Mouse (Mus musculus) CH12.LX (cell line): Measurements from ENCODE around the gene Vmn1r83. TPM values are rescaled to one million over a fixed set of nuclear protein-coding genes. Genes with fewer than 3 reads are reported as not detected.

Experiments used
- DNase-seq: peaks from one replicate; pipeline ENCODE4 v3.0.0-alpha.2; 2013; ENCODE audit errors: extremely low read depth
- H3K27ac ChIP-seq: 2 replicates; pipeline ENCODE4 v1.5.1; 2012; ENCODE audit warnings: low read depth, mild to moderate bottlenecking, control low read depth, moderate library complexity; ENCODE audit not compliant: insufficient read depth
- H3K27me3 ChIP-seq: replicated peaks from 2 replicates; pipeline ENCODE3; 2012; ENCODE audit warnings: inconsistent platforms
- H3K36me3 ChIP-seq, 2 experiments: replicated peaks in 1 of 2; 2 replicates each; pipeline versions ENCODE3 to v1.6.1; 2012; ENCODE audit warnings: inconsistent platforms in 1 of 2, low read length in 1 of 2, mild to moderate bottlenecking in 1 of 2, mixed read lengths in 1 of 2, moderate library complexity in 1 of 2; ENCODE audit not compliant: control insufficient read depth in 1 of 2, insufficient read depth in 1 of 2
- H3K4me1 ChIP-seq, 2 experiments: 2 replicates each; pipeline ENCODE4 v1.6.1; 2012; ENCODE audit warnings: inconsistent platforms in 1 of 2, moderate library complexity in 1 of 2; ENCODE audit not compliant: insufficient read depth in 2 of 2, control insufficient read depth in 1 of 2
- H3K4me2 ChIP-seq: 2 replicates; pipeline ENCODE4 v1.6.1; 2012; ENCODE audit warnings: low read depth, mild to moderate bottlenecking, control low read depth; ENCODE audit not compliant: poor library complexity, insufficient read depth, severe bottlenecking
- H3K4me3 ChIP-seq, 3 experiments: fragments of 150-350 bp in 1 of 3; sonication (generic) in 1 of 3; replicated peaks in 1 of 3; 2 replicates each; pipeline versions ENCODE3 to v1.5.1; 2011 to 2012; ENCODE audit warnings: low read depth in 2 of 3, low read length in 2 of 3, mild to moderate bottlenecking in 2 of 3, moderate library complexity in 2 of 3, control low read depth in 1 of 3, improper control_type of control experiment in 1 of 3, inconsistent platforms in 1 of 3, mixed read lengths in 1 of 3; ENCODE audit not compliant: poor library complexity in 1 of 3
- H3K79me2 ChIP-seq: replicated peaks from 2 replicates; pipeline ENCODE4 v1.6.1; 2012; ENCODE audit warnings: mild to moderate bottlenecking, moderate library complexity; ENCODE audit not compliant: control insufficient read depth, poor library complexity, insufficient read depth, severe bottlenecking; ENCODE audit errors: extremely low read depth
- H3K9ac ChIP-seq: 2 replicates; pipeline ENCODE4 v1.6.1; 2012; ENCODE audit warnings: low read depth, mild to moderate bottlenecking, control low read depth, moderate library complexity; ENCODE audit not compliant: insufficient read depth
- H3K9me3 ChIP-seq: replicated peaks from 2 replicates; pipeline ENCODE3; 2012; ENCODE audit warnings: low read length, inconsistent platforms, mixed read lengths
- CHD1 ChIP-seq: IDR thresholded peaks from 2 replicates; pipeline ENCODE4 v1.6.1; 2012; ENCODE audit warnings: low read depth, low read length, improper control_type of control experiment, inconsistent platforms
- E2F4 ChIP-seq: IDR thresholded peaks from 2 replicates; pipeline ENCODE4 v1.6.1; 2011; ENCODE audit warnings: low read depth, low read length, improper control_type of control experiment; ENCODE audit not compliant: insufficient replicate concordance
- ELF1 ChIP-seq: IDR thresholded peaks from 2 replicates; pipeline ENCODE4 v1.6.1; 2014; ENCODE audit warnings: low read depth, mild to moderate bottlenecking, inconsistent platforms, low read length, improper control_type of control experiment
- EP300 ChIP-seq: IDR thresholded peaks from 2 replicates; pipeline ENCODE4 v1.6.1; 2011; ENCODE audit warnings: low read length, improper control_type of control experiment
- ETS1 ChIP-seq: conservative IDR thresholded peaks from 2 replicates; pipeline ENCODE4 v1.6.1; 2012; ENCODE audit warnings: low read depth, mild to moderate bottlenecking, inconsistent platforms, low read length, improper control_type of control experiment, moderate library complexity
- GABPA ChIP-seq: IDR thresholded peaks from 2 replicates; pipeline ENCODE4 v1.6.1; 2012; ENCODE audit warnings: low read depth, low read length, improper control_type of control experiment, inconsistent platforms; ENCODE audit not compliant: insufficient replicate concordance
- HCFC1 ChIP-seq: IDR thresholded peaks from 2 replicates; pipeline ENCODE4 v1.6.1; 2012; ENCODE audit warnings: low read depth, mild to moderate bottlenecking, inconsistent platforms, low read length, improper control_type of control experiment
- IRF4 ChIP-seq: IDR thresholded peaks from 2 replicates; pipeline ENCODE4 v1.6.1; 2014; ENCODE audit warnings: low read depth, mild to moderate bottlenecking, inconsistent platforms, low read length, improper control_type of control experiment
- JUN ChIP-seq: IDR thresholded peaks from 2 replicates; pipeline ENCODE4 v1.6.1; 2011; ENCODE audit warnings: low read depth, mild to moderate bottlenecking, low read length, improper control_type of control experiment, moderate library complexity; ENCODE audit not compliant: insufficient read depth
- MAFK ChIP-seq: IDR thresholded peaks from 2 replicates; pipeline ENCODE4 v1.6.1; 2011; ENCODE audit warnings: low read length, improper control_type of control experiment; ENCODE audit not compliant: insufficient replicate concordance
- MAX ChIP-seq: IDR thresholded peaks from 2 replicates; pipeline ENCODE4 v1.6.1; 2011; ENCODE audit warnings: low read length, improper control_type of control experiment
- MEF2A ChIP-seq: IDR thresholded peaks from 2 replicates; pipeline ENCODE4 v1.6.1; 2014; ENCODE audit warnings: low read depth, mild to moderate bottlenecking, inconsistent platforms, low read length, improper control_type of control experiment, borderline replicate concordance
- MXI1 ChIP-seq: IDR thresholded peaks from 2 replicates; pipeline ENCODE4 v1.6.1; 2011; ENCODE audit warnings: mild to moderate bottlenecking, low read depth, low read length, improper control_type of control experiment
- MYC ChIP-seq: IDR thresholded peaks from 2 replicates; pipeline ENCODE4 v1.6.1; 2011; ENCODE audit warnings: low read depth, mild to moderate bottlenecking, improper control_type of control experiment, low read length
- PAX5 ChIP-seq: IDR thresholded peaks from 2 replicates; pipeline ENCODE4 v1.6.1; 2012; ENCODE audit warnings: low read length, inconsistent platforms, mixed read lengths
- POLR2A ChIP-seq: IDR thresholded peaks from 2 replicates; pipeline ENCODE4 v1.6.1; 2011; ENCODE audit warnings: low read depth, mild to moderate bottlenecking, improper control_type of control experiment, low read length
- POLR2AphosphoS2 ChIP-seq: IDR thresholded peaks from 2 replicates; pipeline ENCODE4 v1.6.1; 2011; ENCODE audit warnings: low read depth, low read length, improper control_type of control experiment
- SIN3A ChIP-seq: IDR thresholded peaks from 2 replicates; pipeline ENCODE4 v1.6.1; 2012; ENCODE audit warnings: low read length, improper control_type of control experiment, inconsistent platforms
- TCF12 ChIP-seq: IDR thresholded peaks from 2 replicates; pipeline ENCODE4 v1.6.1; 2014; ENCODE audit warnings: low read depth, mild to moderate bottlenecking, inconsistent platforms, low read length, improper control_type of control experiment
- ZC3H11A ChIP-seq: IDR thresholded peaks from 2 replicates; pipeline ENCODE4 v1.6.1; 2012; ENCODE audit warnings: low read depth, mild to moderate bottlenecking, inconsistent platforms, low read length, improper control_type of control experiment
- ZKSCAN1 ChIP-seq: IDR thresholded peaks from 2 replicates; pipeline ENCODE4 v1.6.1; 2012; ENCODE audit warnings: low read depth, inconsistent platforms, low read length, improper control_type of control experiment, borderline replicate concordance
- ZNF384 ChIP-seq: IDR thresholded peaks from 2 replicates; pipeline ENCODE4 v1.6.1; 2012; ENCODE audit warnings: low read depth, low read length, improper control_type of control experiment, inconsistent platforms
- dilution Hi-C: fragments of 300-500 bp; cut with MboI; formaldehyde crosslinking; loops from 2 replicates; pipeline ENCODE4 v1.14.3; 2020; ENCODE audit warnings: low sequenced_read_pairs; ENCODE audit not compliant: extremely low pct_unique_long_range_greater_than_20kb, extremely low pct_ligation_motif_present
- in situ Hi-C: fragments of 300-500 bp; cut with MboI; formaldehyde crosslinking; loops from 3 replicates; pipeline ENCODE4 v1.14.3; 2019; ENCODE audit warnings: low sequenced_read_pairs, low pct_ligation_motif_present, low pct_unique_long_range_greater_than_20kb, mixed read lengths
- polyA plus RNA-seq: library from polyadenylated mRNA; unstranded; fragments of >175 nt; gene quantifications from 2 replicates; pipeline ENCODE4 v1.2.1, GENCODE M21; 2012; ENCODE audit warnings: low read depth; ENCODE audit not compliant: insufficient read length
- total RNA-seq, 2 experiments: library from RNA; depleted of rRNA; stranded (reverse); fragments of 300-350 nt in 1 of 2; fragments of >200 nt in 1 of 2; gene quantifications; 2 replicates each; pipeline ENCODE4 v1.2.3; 2012 to 2014

Gene Vmn1r83
- total RNA-seq (2012; rRNA removed): not detected in 2 replicates
- not detected in 2 replicates for total RNA-seq (2014; rRNA removed)
- not detected in 2 replicates for polyA plus RNA-seq

GRCm38 (mm10) chr7:12329381-12329780, at the start of gene Vmn1r83:
Gene Vmn1r83, minus strand, starts transcription at chr7:12329481.
- Histone ChIP-seq H3K9me3 (no peaks in the 10 kb centered on the region), H3K9ac (no peak within 1 kb of the TSS), H3K4me1 (no peaks in the 10 kb centered on the region), H3K27ac (no peak within 1 kb of the TSS), H3K36me3 (no peaks in the 10 kb centered on the region), H3K4me2 (no peak within 1 kb of the TSS), H3K4me3 (no peak within 1 kb of the TSS), H3K27me3 (no peaks in the 10 kb centered on the region), H3K79me2 (no peaks in the 10 kb centered on the region)
- no peak for DNase-seq
- in situ Hi-C loops (no loop called here), dilution Hi-C loops (no loop called here)
- no peak for TF ChIP-seq JUN
- no peak for TF ChIP-seq POLR2A
- no peak for TF ChIP-seq TCF12
- no peak for TF ChIP-seq ZC3H11A
- TF ChIP-seq CHD1: no peak
- no peak for TF ChIP-seq ZNF384
- TF ChIP-seq MYC: no peak
- no peak for TF ChIP-seq IRF4
- no peak for TF ChIP-seq MAFK

DNA sequence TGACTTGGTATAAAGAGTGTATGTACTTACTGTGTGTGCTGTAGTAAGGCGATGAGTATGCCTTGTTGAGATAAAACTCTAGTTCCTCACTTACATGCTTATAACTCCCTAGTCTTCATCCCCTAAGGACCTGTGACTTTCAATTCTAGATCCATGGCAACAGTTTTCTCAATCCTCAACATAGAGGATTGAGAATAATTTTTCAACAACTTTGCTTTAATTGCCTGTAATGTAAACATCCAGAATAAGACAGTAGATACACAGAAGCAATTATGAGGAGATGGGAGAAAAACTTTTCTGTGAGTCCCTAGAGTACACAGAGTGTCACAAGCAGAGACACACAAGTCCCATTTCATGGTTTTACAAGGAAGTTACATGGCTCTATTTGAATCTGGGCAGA, 39.9 kb upstream of the Vmn1r83 start, which contains the start of gene Vmn1r84:
Gene Vmn1r84, minus strand, starts transcription at position 101 of the 400 bp plus-strand sequence.
- Histone ChIP-seq H3K4me2 (no peak within 1 kb of the TSS), H3K27ac (no peak within 1 kb of the TSS), H3K9ac (no peak within 1 kb of the TSS), H3K36me3 (no peaks in the 10 kb centered on the region), H3K79me2 (no peaks in the 10 kb centered on the region), H3K9me3 (no peaks in the 10 kb centered on the region), H3K4me3 (no peak within 1 kb of the TSS), H3K27me3 (peaks cover 16% of the 10 kb centered on the region), H3K4me1 (no peaks in the 10 kb centered on the region)
- no peak for DNase-seq
- dilution Hi-C loops: no loop called here
- in situ Hi-C loops: no loop called here
- TF ChIP-seq MAX (no peak), ELF1 (no peak), HCFC1 (no peak), CHD1 (no peak), MYC (no peak), E2F4 (no peak), PAX5 (no peak), MEF2A (no peak), GABPA (no peak), ZNF384 (no peak), SIN3A (no peak), POLR2AphosphoS2 (no peak), POLR2A (no peak), ETS1 (no peak), EP300 (no peak), MXI1 (no peak), ZKSCAN1 (no peak)
